22 mouse cellular contexts compared by ENCODE assay signal in genomic region chr10:109740326-109740725, GRCm38 (mm10).
DNase-seq lines count a peak whose midpoint lies in the region; ATAC-seq and TF ChIP-seq lines count a peak whose summit lies in the region.
"Had no signal": no experiment of that assay in that cellular context is flagged by ENCODE, and none has a peak within 500 bp of the region (broad histone marks: within the 10 kb centered on the region; RNA-seq: fewer than 3 reads in every experiment).

No protein-coding gene starts in this region.

- peak; percentile 32; the same call in 1 of the 2 replicates for ATAC-seq in cerebellum, adult (ENCODE audit: insufficient number of reproducible peaks, low FRiP score, low TSS enrichment)
- no peak for ATAC-seq in heart, embryonic 12.5 days (ENCODE audit: insufficient number of reproducible peaks, low FRiP score)
- ATAC-seq: activated CD4-positive, CD25-positive, alpha-beta regulatory T cell, adult 4 months; forebrain, embryonic 15.5 days; liver, postnatal 0 days; Patski had no signal

- no peak for DNase-seq in cerebellum, postnatal 4 days (ENCODE audit: low spot score in 2 of 2)
- DNase-seq in left cerebral cortex, adult 2 months (ENCODE audit: extremely low spot score in 1 of 2, low spot score in 2 of 2): no peak
- no peak for DNase-seq in left cerebral cortex, postnatal 25 days (ENCODE audit: low spot score in 2 of 2)
- peak; percentile 72 for DNase-seq in brain, adult 2 months (ENCODE audit: low read depth, low spot score)
- DNase-seq in cerebellum, adult 9-11 months: peak; percentile 52
- DNase-seq in urinary bladder, adult 18-20 months (ENCODE audit: low spot score in 2 of 2): no peak
- DNase-seq: heart, adult 18-20 months; kidney, adult 11 months; kidney, postnatal 14 days; layer of hippocampus, adult 9-11 months; liver, postnatal 0 days; right cerebral cortex, postnatal 25 days; thymus, postnatal 14 days had no signal

- no peaks in the 10 kb centered on the region for H3K27me3 ChIP-seq in heart, embryonic 12.5 days (replicated peaks)
- H3K27me3 ChIP-seq: forebrain, embryonic 15.5 days; hindbrain, embryonic 15.5 days; limb, embryonic 15.5 days; neural tube, embryonic 15.5 days; Patski had no signal

- 0 out of 2 replicates have a peak, but pooled peaks cover 3% of the 10 kb centered on the region for H3K9me3 ChIP-seq in heart, embryonic 12.5 days (replicated peaks)
- H3K9me3 ChIP-seq: limb, embryonic 15.5 days; neural tube, embryonic 15.5 days had no signal

- H3K4me2 ChIP-seq in heart, embryonic 12.5 days: no peak overlapping the region
- H3K4me2 ChIP-seq: forebrain, embryonic 15.5 days; hindbrain, embryonic 15.5 days; limb, embryonic 15.5 days; neural tube, embryonic 15.5 days had no signal

- H3K9ac ChIP-seq in heart, embryonic 12.5 days: no peak overlapping the region
- H3K9ac ChIP-seq: forebrain, embryonic 15.5 days; hindbrain, embryonic 15.5 days; limb, embryonic 15.5 days; liver, postnatal 0 days; neural tube, embryonic 15.5 days had no signal

- no peak for TF ChIP-seq CTCF in left cerebral cortex, adult 2 months (IDR thresholded peaks at IDR 0.05)

- WGBS in heart, embryonic 12.5 days: 66% methylated on average over 3 of the region's 3 CpGs

- H3K27ac ChIP-seq in left cerebral cortex, adult 2 months: 0 out of 2 replicates have a peak overlapping the region, but pooled peaks have one; percentile 13
- no peak overlapping the region for H3K27ac ChIP-seq in heart, embryonic 12.5 days (ENCODE audit: poor library complexity, severe bottlenecking)
- H3K27ac ChIP-seq: forebrain, embryonic 15.5 days; hindbrain, embryonic 15.5 days; limb, embryonic 15.5 days; neural tube, embryonic 15.5 days had no signal

- no peaks in the 10 kb centered on the region for H3K36me3 ChIP-seq in heart, embryonic 12.5 days
- H3K36me3 ChIP-seq: limb, embryonic 15.5 days had no signal

- H3K4me3 ChIP-seq in left cerebral cortex, adult 2 months: no peak overlapping the region
- no peak overlapping the region for H3K4me3 ChIP-seq in heart, embryonic 12.5 days
- H3K4me3 ChIP-seq: forebrain, embryonic 15.5 days; hindbrain, embryonic 15.5 days; limb, embryonic 15.5 days; myocyte; neural tube, embryonic 15.5 days had no signal

- intact Hi-C loops in left cerebral cortex, adult 2 months (cut with DNase I): no loop called here
- intact Hi-C loops in left cerebral cortex, postnatal 25 days (cut with DNase I): no loop called here

- no peaks in the 10 kb centered on the region for H3K4me1 ChIP-seq in heart, embryonic 12.5 days (replicated peaks)
- H3K4me1 ChIP-seq: hindbrain, embryonic 15.5 days; limb, embryonic 15.5 days; neural tube, embryonic 15.5 days had no signal

Comparison
In these comparisons a context has a peak if more than half of its experiments do, and no peak if none do; other contexts are left out.
1. DNase-seq: peak in brain, adult 2 months (single experiment) and cerebellum, adult 9-11 months (single experiment); none in cerebellum, postnatal 4 days (0 of 2), left cerebral cortex, adult 2 months (0 of 2), left cerebral cortex, postnatal 25 days (0 of 2) and urinary bladder, adult 18-20 months (0 of 2).